Mouse (Mus musculus) T-cell, adult 2 months (primary cell): Measurements from ENCODE around the gene Rasgrf2.

Experiments used
- DNase-seq: peaks from one replicate; pipeline ENCODE4 v3.0.0; 2022; ENCODE audit warnings: low spot score

Rasgrf2 gene

GRCm38 (mm10) chr13:91955175-91955574, 176.3 kb downstream of the Rasgrf2 start:
- DNase-seq, result no peak

GRCm38 (mm10) chr13:91940113-91940512, 191.3 kb downstream of the Rasgrf2 start:
- no peak for DNase-seq

GRCm38 (mm10) chr13:91938826-91939225, 192.6 kb downstream of the Rasgrf2 start:
- DNase-seq, result no peak

- DNase-seq, result no peak
Observed at GRCm38 (mm10) chr13:91937232-91937631, 194.2 kb downstream of the Rasgrf2 start.

GRCm38 (mm10) chr13:91932122-91932521, 199.3 kb downstream of the Rasgrf2 start:
- DNase-seq, result no peak

GRCm38 (mm10) chr13:91929943-91930726, 201.3 kb downstream of the Rasgrf2 start:
- no peak for DNase-seq

- DNase-seq, result no peak
Observed at GRCm38 (mm10) chr13:91928605-91929389, 202.7 kb downstream of the Rasgrf2 start.

GRCm38 (mm10) chr13:91921010-91921409, 210.4 kb downstream of the Rasgrf2 start:
- no peak for DNase-seq

GRCm38 (mm10) chr13:91918764-91919163, 212.7 kb downstream of the Rasgrf2 start:
- no peak for DNase-seq

- DNase-seq, result no peak
Observed at GRCm38 (mm10) chr13:91917835-91918234, 213.6 kb downstream of the Rasgrf2 start.

GRCm38 (mm10) chr13:91916308-91916707, 215.1 kb downstream of the Rasgrf2 start:
- DNase-seq, result no peak

GRCm38 (mm10) chr13:91915582-91916239, 215.7 kb downstream of the Rasgrf2 start:
- DNase-seq, result no peak

- no peak for DNase-seq
Observed at GRCm38 (mm10) chr13:91915192-91915581, 216.3 kb downstream of the Rasgrf2 start.

- no peak for DNase-seq
Observed at GRCm38 (mm10) chr13:91911652-91912051, 219.8 kb downstream of the Rasgrf2 start.

GRCm38 (mm10) chr13:91911211-91911610, 220.2 kb downstream of the Rasgrf2 start:
- DNase-seq, result no peak

GRCm38 (mm10) chr13:91908202-91908980, 223.1 kb downstream of the Rasgrf2 start:
- peak; percentile 38 for DNase-seq

- DNase-seq, result no peak
Observed at GRCm38 (mm10) chr13:91906338-91906737, 225.1 kb downstream of the Rasgrf2 start.

GRCm38 (mm10) chr13:91896476-91896875, 235.0 kb downstream of the Rasgrf2 start:
- no peak for DNase-seq

GRCm38 (mm10) chr13:91893132-91893531, 238.3 kb downstream of the Rasgrf2 start:
- DNase-seq, result no peak

GRCm38 (mm10) chr13:91890031-91890619, 241.3 kb downstream of the Rasgrf2 start:
- DNase-seq, result no peak

- no peak for DNase-seq
Observed at GRCm38 (mm10) chr13:91884714-91885386, 246.6 kb downstream of the Rasgrf2 start.
